Mouse (Mus musculus) E14TG2a.4 (cell line): Measurements from ENCODE around the gene Apaf1.

Experiments used
- H3K27me3 ChIP-seq: 2 replicates; pipeline ENCODE4 v1.6.1; 2014; ENCODE audit warnings: low read length, control low read depth; ENCODE audit not compliant: insufficient read depth
- H3K36me3 ChIP-seq: 2 replicates; pipeline ENCODE4 v1.6.1; 2014; ENCODE audit warnings: low read length, control low read depth; ENCODE audit not compliant: insufficient read depth
- H3K4me1 ChIP-seq: replicated peaks from 2 replicates; pipeline ENCODE4 v1.6.1; 2014; ENCODE audit warnings: low read depth, low read length, control low read depth
- H3K4me3 ChIP-seq: replicated peaks from 2 replicates; pipeline ENCODE4 v1.5.1; 2014; ENCODE audit warnings: mild to moderate bottlenecking, low read length
- H3K9me3 ChIP-seq: 2 replicates; pipeline ENCODE4 v1.6.1; 2014; ENCODE audit warnings: low read length, control low read depth
- CTCF ChIP-seq: conservative IDR thresholded peaks from 2 replicates; pipeline ENCODE4 v1.5.1; 2014; ENCODE audit warnings: low read length
- NANOG ChIP-seq: IDR thresholded peaks from 2 replicates; pipeline ENCODE4 v1.6.1; 2014; ENCODE audit warnings: borderline replicate concordance, low read length, mixed read lengths
- POU5F1 ChIP-seq: IDR thresholded peaks from 2 replicates; pipeline ENCODE4 v1.6.1; 2014; ENCODE audit warnings: low read length, borderline replicate concordance

Apaf1 gene

DNA sequence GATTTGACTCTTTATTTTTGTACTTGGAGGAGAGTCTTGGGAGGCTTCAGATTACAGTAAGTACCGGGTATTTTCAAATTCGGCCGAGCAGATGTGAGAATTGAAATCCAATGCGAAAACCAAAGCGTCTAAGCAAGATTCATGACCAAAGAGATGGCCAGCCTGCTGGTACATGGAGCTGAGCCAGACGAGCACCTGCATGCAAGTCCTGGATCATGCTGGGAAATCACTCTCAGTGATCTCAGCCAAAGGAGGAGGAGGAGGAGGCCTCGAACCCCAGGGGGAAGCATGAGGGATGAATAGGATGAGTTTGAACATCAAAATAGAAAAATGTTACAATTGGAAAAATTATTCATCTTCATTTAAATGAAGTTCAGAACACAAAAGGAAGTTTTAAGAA, 122.2 kb downstream of the Apaf1 start:
- no peaks in the 10 kb centered on the region for H3K9me3 ChIP-seq
- TF ChIP-seq CTCF (no peak), NANOG (no peak), POU5F1 (no peak)
- peaks cover 19% of the 10 kb centered on the region for H3K27me3 ChIP-seq
- H3K4me1 ChIP-seq, result 0 out of 2 replicates have a peak, but pooled peaks cover 2% of the 10 kb centered on the region
- no peak overlapping the region for H3K4me3 ChIP-seq
- no peaks in the 10 kb centered on the region for H3K36me3 ChIP-seq

DNA sequence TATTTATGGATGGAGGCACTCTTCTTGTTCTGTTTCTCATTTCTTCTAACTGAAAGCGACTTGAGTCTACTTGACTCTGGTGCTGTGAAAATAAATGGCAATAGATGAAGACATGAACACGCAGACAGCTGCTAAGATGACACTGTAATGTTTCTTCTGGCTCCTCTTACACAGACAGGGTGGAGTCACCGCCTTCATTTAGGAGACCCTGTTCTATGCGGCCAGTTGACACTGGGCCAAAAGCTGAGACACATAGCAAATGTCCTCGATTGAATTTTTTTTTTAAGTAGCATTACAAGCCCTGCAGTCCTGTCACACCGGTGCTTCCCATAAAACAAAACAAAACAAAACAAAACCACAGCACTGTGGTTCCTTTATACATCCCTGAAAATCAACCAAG, 128.7 kb downstream of the Apaf1 start:
- no peak for TF ChIP-seq POU5F1
- no peak for TF ChIP-seq CTCF
- no peak for TF ChIP-seq NANOG
- no peaks in the 10 kb centered on the region for H3K36me3 ChIP-seq
- H3K4me1 ChIP-seq, result no peaks in the 10 kb centered on the region
- no peak overlapping the region for H3K4me3 ChIP-seq
- H3K27me3 ChIP-seq, result 0 out of 2 replicates have a peak, but pooled peaks cover 5% of the 10 kb centered on the region
- H3K9me3 ChIP-seq, result no peaks in the 10 kb centered on the region

DNA sequence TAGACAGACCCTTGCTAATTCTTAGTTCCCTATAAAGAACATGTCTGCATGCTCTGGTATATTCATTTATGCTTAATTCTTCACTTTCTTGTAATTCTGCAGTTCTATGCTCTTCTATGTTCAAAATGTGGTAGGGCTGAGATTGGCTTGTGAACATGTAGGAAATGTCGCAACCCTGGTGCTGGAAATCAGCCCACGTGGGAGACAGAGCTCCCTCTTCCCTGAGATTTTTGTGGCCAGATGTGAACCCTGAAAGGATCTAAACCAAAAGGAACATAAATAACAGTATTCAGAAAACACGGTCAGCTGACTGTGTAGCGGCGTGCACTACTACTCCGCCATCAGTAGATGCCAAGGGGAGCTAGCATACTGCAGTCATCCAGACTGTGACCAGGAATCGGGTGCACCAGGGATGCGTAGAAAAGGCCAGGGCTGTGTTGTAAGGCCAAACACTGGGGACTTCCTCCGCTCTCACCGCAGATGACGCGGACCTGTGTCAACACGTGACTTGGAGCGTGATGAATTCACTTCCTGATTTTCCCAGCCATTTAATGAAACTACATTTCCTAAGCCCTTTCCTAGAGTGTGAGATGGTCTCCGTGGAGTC, 129.4 kb downstream of the Apaf1 start:
- H3K27me3 ChIP-seq, result peaks cover 8% of the 10 kb centered on the region; the same call in 1 of the 2 replicates
- TF ChIP-seq CTCF (no peak), NANOG (no peak), POU5F1 (no peak)
- H3K4me1 ChIP-seq, result no peaks in the 10 kb centered on the region
- no peak overlapping the region for H3K4me3 ChIP-seq
- H3K9me3 ChIP-seq, result no peaks in the 10 kb centered on the region
- no peaks in the 10 kb centered on the region for H3K36me3 ChIP-seq

DNA sequence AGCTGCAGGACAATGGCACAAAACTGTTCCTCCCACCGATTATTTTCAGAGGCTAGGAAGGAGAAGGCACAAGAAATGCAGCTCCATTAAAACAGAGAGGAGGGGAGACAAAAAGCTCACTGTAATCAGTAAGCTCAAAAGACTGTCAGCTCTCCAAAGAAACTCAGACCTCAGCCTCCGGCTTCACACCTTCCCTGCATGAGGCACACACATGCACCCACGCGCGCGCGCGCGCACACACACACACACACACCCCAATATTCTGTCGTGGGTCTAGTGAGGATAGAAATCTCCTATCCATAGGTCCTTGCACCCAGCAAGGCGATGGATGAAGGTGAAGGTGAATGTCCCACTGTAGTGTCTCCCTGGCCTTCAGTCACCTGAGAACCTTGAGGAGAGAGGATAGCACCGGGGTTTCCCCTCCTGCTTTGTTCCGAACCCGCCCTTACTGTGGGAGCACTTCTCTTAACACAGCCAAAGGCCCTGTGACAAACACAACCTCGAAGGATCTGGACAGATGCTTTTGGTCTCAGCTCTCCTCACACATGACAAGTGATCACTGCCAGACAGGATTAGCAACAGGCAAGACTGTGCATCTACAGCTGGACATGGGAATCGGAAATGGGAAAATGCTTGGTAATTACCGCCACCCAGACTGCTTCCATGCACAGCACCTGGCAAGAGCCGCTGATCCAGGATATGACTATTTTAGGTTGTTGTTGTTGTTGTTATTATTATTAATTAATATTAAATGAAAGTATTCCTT, 134.8 kb downstream of the Apaf1 start:
- TF ChIP-seq POU5F1, result no peak
- TF ChIP-seq NANOG, result no peak
- TF ChIP-seq CTCF, result no peak
- no peaks in the 10 kb centered on the region for H3K4me1 ChIP-seq
- H3K27me3 ChIP-seq, result peaks cover 19% of the 10 kb centered on the region

DNA sequence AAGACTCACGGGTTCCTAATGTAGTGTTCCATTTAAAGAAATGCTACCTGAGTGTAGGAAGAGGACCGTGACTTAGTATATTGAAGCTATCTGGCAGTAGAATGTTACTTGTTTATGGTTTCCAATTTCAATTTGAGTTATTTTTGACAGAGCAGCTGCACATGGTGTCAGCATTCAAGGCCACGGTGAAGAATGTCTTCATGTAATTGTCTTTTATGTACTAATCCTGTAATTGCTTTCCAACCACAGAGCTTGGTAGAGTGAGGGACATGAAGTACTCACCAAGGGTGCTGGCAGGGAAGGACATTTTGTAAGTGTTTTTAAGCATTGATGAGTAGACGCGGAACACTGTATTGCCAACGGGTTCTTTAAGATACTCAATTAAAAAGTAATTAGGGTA, 135.5 kb downstream of the Apaf1 start:
- Histone ChIP-seq H3K9me3 (no peaks in the 10 kb centered on the region; the same call in 1 of the 2 replicates), H3K4me1 (no peaks in the 10 kb centered on the region), H3K27me3 (peaks cover 19% of the 10 kb centered on the region), H3K4me3 (no peak overlapping the region), H3K36me3 (no peaks in the 10 kb centered on the region)
- TF ChIP-seq CTCF, result no peak
- no peak for TF ChIP-seq POU5F1
- no peak for TF ChIP-seq NANOG

More for the DNA sequence above, 134.8 kb downstream of the Apaf1 start:
- H3K36me3 ChIP-seq, result no peaks in the 10 kb centered on the region
- no peak overlapping the region for H3K4me3 ChIP-seq
- no peaks in the 10 kb centered on the region for H3K9me3 ChIP-seq

DNA sequence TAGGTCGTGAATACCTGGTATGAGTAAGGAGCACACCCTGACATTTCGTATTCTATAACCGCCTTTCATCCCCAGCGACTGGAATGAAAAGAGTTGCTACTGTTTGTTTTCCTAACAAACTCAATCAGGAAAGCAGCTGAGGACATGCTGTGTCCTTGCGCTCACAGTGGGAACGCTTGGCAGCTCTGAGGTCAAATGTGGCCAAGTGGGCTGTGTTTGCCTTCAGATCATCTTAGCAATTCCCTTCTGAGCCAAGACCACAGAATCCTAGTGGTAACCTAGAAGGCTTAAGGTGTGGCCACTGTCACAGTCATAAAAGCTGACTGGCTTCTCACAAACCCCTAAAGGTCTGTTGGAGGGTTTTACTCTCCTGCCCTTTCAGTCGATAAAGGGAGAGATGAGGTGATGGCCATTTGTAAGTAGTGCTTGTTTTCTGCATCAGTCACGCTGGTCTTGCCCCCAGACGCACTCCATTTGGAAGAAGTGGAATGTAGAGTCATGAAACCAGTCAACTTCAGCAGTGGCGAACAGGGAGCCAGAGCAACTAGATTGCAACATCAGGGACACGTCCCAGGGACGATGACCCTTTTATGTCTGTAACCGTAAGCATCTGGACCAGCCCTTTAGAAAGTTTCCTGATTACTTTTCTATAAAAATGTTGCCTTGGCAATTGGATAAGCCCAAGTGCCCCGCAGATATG, 140.4 kb downstream of the Apaf1 start:
- peaks cover 6% of the 10 kb centered on the region; the same call in 1 of the 2 replicates for H3K27me3 ChIP-seq
- TF ChIP-seq CTCF (no peak), NANOG (no peak), POU5F1 (no peak)
- no peaks in the 10 kb centered on the region; the same call in 1 of the 2 replicates for H3K9me3 ChIP-seq
- H3K36me3 ChIP-seq, result no peaks in the 10 kb centered on the region
- H3K4me1 ChIP-seq, result peaks cover 5% of the 10 kb centered on the region
- H3K4me3 ChIP-seq, result no peak overlapping the region

DNA sequence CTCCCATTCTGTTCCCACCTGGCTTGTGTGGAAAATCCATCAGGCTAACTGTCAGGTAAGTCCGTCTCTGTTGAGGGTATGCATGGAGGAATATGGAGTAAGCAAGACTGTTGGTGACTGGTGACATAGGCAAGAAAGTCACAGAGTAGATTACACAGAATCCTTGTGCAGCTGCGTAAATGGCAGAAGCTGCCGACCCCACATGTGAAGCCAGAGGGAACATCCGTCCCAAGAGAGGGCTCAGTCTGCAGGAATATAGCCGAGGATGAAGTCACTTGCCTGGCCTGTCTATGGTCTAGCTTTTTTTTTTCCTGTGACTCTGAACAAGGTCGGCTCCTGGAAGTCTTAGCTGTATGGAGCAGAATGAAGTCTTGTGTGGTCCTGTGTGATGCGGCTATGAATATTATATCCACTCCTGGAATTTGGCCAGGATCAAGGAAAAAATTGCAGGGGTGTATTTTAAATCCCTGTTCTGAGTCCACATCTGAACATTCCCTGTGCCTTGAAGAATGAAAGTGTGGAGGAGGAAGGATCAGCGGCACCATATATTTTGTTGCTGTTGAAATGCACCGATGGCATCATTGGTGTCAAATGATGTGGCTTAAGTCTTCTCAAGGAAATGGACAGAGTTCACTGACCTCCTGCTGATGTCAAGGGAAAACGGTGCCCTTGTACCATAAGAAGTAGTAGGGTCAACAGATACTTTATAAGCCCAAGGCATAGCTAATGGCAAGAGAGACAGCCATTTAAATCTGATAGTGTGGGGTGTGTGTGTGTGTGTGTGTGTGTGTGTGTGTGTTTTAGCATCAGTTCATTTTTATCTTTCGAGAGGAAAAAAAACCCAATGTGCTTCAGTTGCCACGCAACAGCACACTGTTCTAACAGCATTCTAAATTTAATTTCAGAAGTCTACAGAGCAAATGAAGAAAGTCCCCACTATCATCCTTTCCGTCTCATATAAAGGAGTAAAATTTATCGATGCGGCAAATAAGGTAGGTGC, 141.7 kb downstream of the Apaf1 start:
- Histone ChIP-seq H3K9me3 (no peaks in the 10 kb centered on the region; the same call in 1 of the 2 replicates), H3K36me3 (no peaks in the 10 kb centered on the region), H3K27me3 (peaks cover 3% of the 10 kb centered on the region; the same call in 1 of the 2 replicates), H3K4me1 (peaks cover 5% of the 10 kb centered on the region), H3K4me3 (no peak overlapping the region)
- TF ChIP-seq NANOG, result no peak
- TF ChIP-seq CTCF, result no peak
- no peak for TF ChIP-seq POU5F1
